Mouse (Mus musculus) liver, embryonic 15.5 days (tissue): ENCODE results near the gene Rbm17. TPM values are rescaled to one million over a fixed set of nuclear protein-coding genes. Genes with fewer than 3 reads are reported as not detected.

Experiments
- ATAC-seq: fragments of 200-750 bp; cut with Nextera tagmentation; 2 replicates; pipeline ENCODE4 v1.8.0; 2017; ENCODE audit warnings: moderate number of reproducible peaks, mild to moderate bottlenecking, moderate library complexity; ENCODE audit not compliant: insufficient read depth
- H3K27ac ChIP-seq: fragments of 300-500 bp; sonication (generic); replicated peaks from 2 replicates; pipeline ENCODE4 v1.5.1; 2015; ENCODE audit warnings: mild to moderate bottlenecking, inconsistent platforms
- H3K27me3 ChIP-seq: fragments of 300-500 bp; sonication (generic); 2 replicates; pipeline ENCODE4 v1.6.1; 2015; ENCODE audit warnings: mild to moderate bottlenecking, inconsistent platforms
- H3K36me3 ChIP-seq: fragments of 300-500 bp; sonication (generic); replicated peaks from 2 replicates; pipeline ENCODE4 v1.6.1; 2015; ENCODE audit warnings: moderate library complexity, mild to moderate bottlenecking, inconsistent platforms
- H3K4me1 ChIP-seq: fragments of 300-500 bp; sonication (generic); replicated peaks from 2 replicates; pipeline ENCODE4 v1.6.1; 2015; ENCODE audit warnings: inconsistent platforms
- H3K4me2 ChIP-seq: fragments of 300-500 bp; sonication (generic); 2 replicates; pipeline ENCODE4 v1.6.1; 2015; ENCODE audit warnings: moderate library complexity, mild to moderate bottlenecking, inconsistent platforms
- H3K4me3 ChIP-seq: fragments of 300-500 bp; sonication (generic); replicated peaks from 2 replicates; pipeline ENCODE4 v1.5.1; 2015; ENCODE audit warnings: mild to moderate bottlenecking, inconsistent platforms
- H3K9ac ChIP-seq: fragments of 300-500 bp; sonication (generic); 2 replicates; pipeline ENCODE4 v1.6.1; 2015; ENCODE audit warnings: moderate library complexity, mild to moderate bottlenecking, inconsistent platforms
- H3K9me3 ChIP-seq: fragments of 300-500 bp; sonication (generic); replicated peaks from 2 replicates; pipeline ENCODE4 v1.6.1; 2016; ENCODE audit warnings: inconsistent platforms
- WGBS: fragments of 180-500 bp; shearing (Covaris S2); methylation state at CpG from one replicate; pipeline ENCODE4 v1.1.7; 2015; ENCODE audit warnings: mixed read lengths; ENCODE audit not compliant: insufficient replicate concordance; 5-methylcytosine and 5-hydroxymethylcytosine counted together
- polyA plus RNA-seq: library from polyadenylated mRNA; unstranded; fragments of >200 nt; fragmentation: Nextera tagmentation; extraction: Ambion mirVana; gene quantifications from 2 replicates; pipeline ENCODE4 v1.2.1, GENCODE M21; 2015

Gene Rbm17
- 49.8 and 52.4 TPM in 2 replicates for polyA plus RNA-seq

- Histone ChIP-seq H3K4me1 (peaks cover 13% of the 10 kb centered on the region), H3K9me3 (no peaks in the 10 kb centered on the region), H3K36me3 (peaks cover 13% of the 10 kb centered on the region), H3K4me2 (peak within 1 kb of the TSS; percentile 74), H3K27ac (peak within 1 kb of the TSS; percentile 68), H3K9ac (peak within 1 kb of the TSS; percentile 93), H3K4me3 (peak within 1 kb of the TSS; percentile 95), H3K27me3 (no peaks in the 10 kb centered on the region)
- 66% methylated on average over 5 of the region's 5 CpGs for WGBS
- no peak for ATAC-seq
Observed at GRCm38 (mm10) chr2:11604053-11604452, at the start of gene Rbm17. Rbm17 (minus strand) TSS chr2:11604153.

- Histone ChIP-seq H3K4me2 (no peak overlapping the region), H3K27ac (no peak overlapping the region), H3K36me3 (no peaks in the 10 kb centered on the region), H3K27me3 (no peaks in the 10 kb centered on the region), H3K9me3 (no peaks in the 10 kb centered on the region), H3K4me1 (no peaks in the 10 kb centered on the region), H3K4me3 (no peak overlapping the region), H3K9ac (no peak overlapping the region)
- whole genome bisulfite sequencing: 20% methylated on average over 6 of the region's 6 CpGs
- no peak for ATAC-seq
Observed at GRCm38 (mm10) chr2:11653330-11653729, 49.4 kb upstream of the Rbm17 start.

- H3K4me2 ChIP-seq: no peak overlapping the region
- no peaks in the 10 kb centered on the region for H3K36me3 ChIP-seq
- no peaks in the 10 kb centered on the region for H3K4me1 ChIP-seq
- 22% methylated on average over 2 of the region's 2 CpGs for WGBS
- no peak overlapping the region for H3K27ac ChIP-seq
- H3K9ac ChIP-seq: no peak overlapping the region
- no peak for ATAC-seq
- no peaks in the 10 kb centered on the region for H3K9me3 ChIP-seq
- H3K4me3 ChIP-seq: no peak overlapping the region
- no peaks in the 10 kb centered on the region for H3K27me3 ChIP-seq
Observed at GRCm38 (mm10) chr2:11652780-11653179, 48.8 kb upstream of the Rbm17 start.

DNA sequence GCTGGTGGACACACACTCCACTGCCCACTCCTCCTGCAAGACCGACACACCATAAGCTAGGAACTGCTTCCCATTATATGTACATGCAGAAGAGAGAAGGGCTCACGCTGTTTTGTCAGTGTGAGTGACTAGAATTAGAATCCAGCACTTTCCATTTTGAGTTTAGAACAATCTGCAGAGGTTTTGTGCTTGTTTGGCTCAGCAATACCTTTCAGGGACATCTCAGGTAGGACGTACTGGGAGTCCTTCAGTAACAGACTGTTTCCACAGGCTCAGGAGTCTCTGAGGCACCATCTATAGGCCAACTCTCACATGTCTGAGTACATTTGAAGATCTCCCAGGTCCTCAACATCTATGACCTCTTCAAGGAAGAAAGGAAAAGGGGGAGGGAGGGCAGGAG, 48.2 kb upstream of the Rbm17 start:
- no peaks in the 10 kb centered on the region for H3K36me3 ChIP-seq
- 60% methylated on average over 3 of the region's 3 CpGs for WGBS
- H3K27ac ChIP-seq: no peak overlapping the region
- H3K4me2 ChIP-seq: no peak overlapping the region
- H3K27me3 ChIP-seq: no peaks in the 10 kb centered on the region
- ATAC-seq: no peak
- H3K4me1 ChIP-seq: no peaks in the 10 kb centered on the region
- no peaks in the 10 kb centered on the region for H3K9me3 ChIP-seq
- H3K4me3 ChIP-seq: no peak overlapping the region
- H3K9ac ChIP-seq: no peak overlapping the region

DNA sequence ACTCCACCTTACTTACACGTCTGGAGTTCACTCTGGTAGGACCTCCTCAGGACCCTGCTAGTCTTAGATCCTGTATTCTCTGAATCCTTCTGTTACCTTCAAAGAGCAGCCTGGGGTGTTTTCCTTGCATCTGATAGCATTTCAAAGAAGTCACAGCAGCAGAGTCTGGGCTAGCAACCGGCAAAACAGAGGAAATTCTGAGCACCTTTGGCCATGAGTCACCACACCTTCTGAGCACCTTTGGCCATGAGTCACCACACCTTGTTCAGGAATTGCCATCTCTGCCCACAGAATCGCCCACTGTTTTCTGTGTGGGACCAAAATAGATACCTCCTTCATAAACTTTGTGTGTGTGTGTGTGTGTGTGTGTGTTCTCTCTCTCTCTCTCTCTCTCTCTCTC, 47.5 kb upstream of the Rbm17 start:
- no peak for ATAC-seq
- WGBS: 41% methylated on average over 3 of the region's 3 CpGs
- no peak overlapping the region for H3K27ac ChIP-seq

DNA sequence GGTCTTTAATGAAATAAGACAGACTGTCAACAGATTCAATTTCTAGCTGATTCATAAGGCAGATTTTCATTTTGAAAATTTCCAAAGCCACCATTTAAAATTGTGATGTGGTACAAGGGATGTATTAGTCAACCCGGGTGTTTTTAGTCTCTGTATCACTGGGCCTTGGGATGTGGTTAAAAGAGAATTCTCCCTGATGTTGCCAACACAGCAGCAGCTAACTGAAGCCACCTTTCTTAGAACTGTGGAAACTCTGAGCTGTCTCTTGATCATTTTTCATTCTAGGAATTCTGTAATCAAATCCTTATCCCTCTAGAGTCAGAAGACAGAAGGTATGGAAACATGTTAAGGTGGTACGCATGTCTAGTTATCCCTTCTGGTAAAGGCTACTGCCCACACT, 41.3 kb upstream of the Rbm17 start:
- Histone ChIP-seq H3K9me3 (no peaks in the 10 kb centered on the region), H3K27me3 (no peaks in the 10 kb centered on the region), H3K36me3 (no peaks in the 10 kb centered on the region), H3K4me1 (no peaks in the 10 kb centered on the region), H3K4me3 (no peak overlapping the region), H3K9ac (no peak overlapping the region), H3K27ac (no peak overlapping the region), H3K4me2 (no peak overlapping the region)
- 62% methylated on average over 2 of the region's 2 CpGs for WGBS
- no peak for ATAC-seq

More for the DNA sequence above, 47.5 kb upstream of the Rbm17 start:
- Histone ChIP-seq H3K4me2 (no peak overlapping the region), H3K36me3 (no peaks in the 10 kb centered on the region), H3K9me3 (no peaks in the 10 kb centered on the region), H3K4me1 (no peaks in the 10 kb centered on the region), H3K4me3 (no peak overlapping the region), H3K27me3 (no peaks in the 10 kb centered on the region), H3K9ac (no peak overlapping the region)

DNA sequence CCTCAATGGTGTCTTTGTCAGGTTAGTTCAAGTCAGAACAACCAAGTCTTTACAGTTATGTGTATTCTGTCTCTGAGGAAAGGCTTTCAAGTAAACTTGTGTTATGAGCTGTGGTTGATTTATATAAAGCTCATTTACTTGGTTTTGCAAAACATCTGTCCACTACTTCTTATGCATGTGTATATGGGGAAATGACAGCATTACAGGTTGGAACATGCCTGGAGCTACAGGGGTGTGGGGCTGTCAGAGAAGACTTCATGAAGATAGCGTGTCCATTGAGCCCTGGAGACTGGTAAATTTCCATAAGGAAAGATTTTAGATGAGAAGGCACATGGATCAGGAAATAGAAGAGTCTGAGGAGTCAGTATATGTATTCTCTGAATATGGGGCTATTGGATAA, 40.1 kb upstream of the Rbm17 start:
- Histone ChIP-seq H3K27me3 (no peaks in the 10 kb centered on the region), H3K36me3 (no peaks in the 10 kb centered on the region), H3K4me3 (no peak overlapping the region), H3K9me3 (no peaks in the 10 kb centered on the region), H3K9ac (no peak overlapping the region), H3K27ac (no peak overlapping the region), H3K4me2 (no peak overlapping the region), H3K4me1 (no peaks in the 10 kb centered on the region)
- 53% methylated on average over 1 of the region's 1 CpGs for WGBS
- no peak for ATAC-seq

- Histone ChIP-seq H3K4me2 (no peak within 1 kb of the TSS), H3K27ac (no peak within 1 kb of the TSS), H3K9me3 (no peaks in the 10 kb centered on the region), H3K4me1 (no peaks in the 10 kb centered on the region), H3K9ac (no peak within 1 kb of the TSS), H3K36me3 (no peaks in the 10 kb centered on the region), H3K4me3 (no peak within 1 kb of the TSS), H3K27me3 (no peaks in the 10 kb centered on the region)
- WGBS: 69% methylated on average over 3 of the region's 3 CpGs
- ATAC-seq: no peak
Observed at GRCm38 (mm10) chr2:11642451-11642941, 38.5 kb upstream of the Rbm17 start, which contains the start of gene Il2ra. Il2ra (plus strand) TSS chr2:11642807.

DNA sequence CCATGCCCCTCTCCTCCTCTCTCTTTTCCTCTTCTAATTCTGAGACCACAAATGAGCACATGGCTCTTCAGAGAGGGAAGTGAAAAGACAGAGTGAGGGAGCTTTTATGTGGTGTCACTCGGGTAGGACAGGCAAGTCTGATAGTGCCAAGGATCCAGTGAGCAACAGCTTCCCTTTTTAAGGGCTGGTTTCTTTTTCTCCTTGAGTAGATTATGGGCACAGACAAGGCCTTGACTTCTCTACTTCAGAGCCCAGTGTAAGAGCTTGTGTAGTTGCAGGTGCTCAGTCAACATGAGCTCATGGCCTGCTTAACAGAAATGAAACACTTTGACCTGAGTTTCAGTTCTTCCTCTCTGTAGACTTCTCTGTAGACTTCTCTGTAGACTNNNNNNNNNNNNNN, 33.2 kb upstream of the Rbm17 start:
- H3K9ac ChIP-seq: no peak overlapping the region
- 9% methylated on average over 1 of the region's 1 CpGs for WGBS
- no peaks in the 10 kb centered on the region for H3K9me3 ChIP-seq
- H3K4me2 ChIP-seq: no peak overlapping the region
- no peak overlapping the region for H3K4me3 ChIP-seq
- no peaks in the 10 kb centered on the region for H3K36me3 ChIP-seq
- no peaks in the 10 kb centered on the region for H3K4me1 ChIP-seq
- no peak for ATAC-seq
- no peak overlapping the region for H3K27ac ChIP-seq
- no peaks in the 10 kb centered on the region for H3K27me3 ChIP-seq

DNA sequence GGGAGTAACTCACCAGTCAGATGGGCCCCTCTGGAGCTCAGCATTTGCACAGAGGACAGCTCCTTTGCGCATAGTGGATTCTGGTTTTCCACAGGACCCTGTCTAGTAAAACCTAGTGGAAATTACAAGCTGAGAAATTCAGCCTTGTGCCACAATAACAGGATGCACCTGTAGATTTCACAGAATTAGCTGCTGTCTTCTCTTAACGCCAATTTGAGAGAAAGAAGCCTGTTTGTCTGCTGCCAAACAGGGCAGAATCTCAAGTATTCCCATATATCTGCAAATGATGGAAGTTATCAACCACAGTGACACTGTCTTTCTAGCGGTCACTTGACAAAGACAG, 32.2 kb upstream of the Rbm17 start:
- H3K9ac ChIP-seq: no peak overlapping the region
- ATAC-seq: no peak
- H3K4me3 ChIP-seq: no peak overlapping the region
- H3K4me2 ChIP-seq: no peak overlapping the region
- H3K27ac ChIP-seq: no peak overlapping the region
- H3K36me3 ChIP-seq: no peaks in the 10 kb centered on the region
- no peaks in the 10 kb centered on the region for H3K4me1 ChIP-seq
- no peaks in the 10 kb centered on the region for H3K27me3 ChIP-seq
- H3K9me3 ChIP-seq: no peaks in the 10 kb centered on the region
- WGBS: 62% methylated on average over 3 of the region's 3 CpGs

DNA sequence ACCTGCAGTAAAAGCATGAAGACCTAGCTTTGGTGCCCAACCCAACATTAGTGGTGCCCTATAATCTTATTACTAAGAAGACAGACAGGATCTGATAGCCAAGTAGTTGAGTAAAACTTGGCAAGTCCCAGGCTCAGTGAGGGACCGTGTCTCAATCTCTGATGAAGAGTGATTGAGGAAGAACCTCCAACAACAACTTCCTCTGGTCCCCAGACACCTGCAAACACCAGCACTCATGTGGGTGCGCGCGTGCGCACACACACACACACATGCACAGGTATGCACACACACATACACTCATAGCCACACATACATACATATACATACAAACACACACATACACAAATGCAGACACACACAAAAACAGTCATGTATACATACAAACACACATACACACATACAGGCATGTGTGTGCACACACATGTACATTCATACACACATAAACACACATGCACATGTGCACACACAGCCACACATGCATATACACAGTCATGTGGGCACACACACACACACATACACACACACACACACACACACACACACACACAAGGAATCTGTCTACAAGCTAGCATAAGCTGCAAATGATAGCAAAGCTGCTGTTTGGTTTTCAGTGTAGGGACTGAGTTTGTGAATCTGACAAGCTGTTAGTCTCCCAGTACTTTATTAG, 31.7 kb upstream of the Rbm17 start:
- no peaks in the 10 kb centered on the region for H3K36me3 ChIP-seq

GRCm38 (mm10) chr2:11635035-11635434, 31.1 kb upstream of the Rbm17 start:
- H3K36me3 ChIP-seq: no peaks in the 10 kb centered on the region
- H3K4me2 ChIP-seq: no peak overlapping the region
- no peak overlapping the region for H3K9ac ChIP-seq
- no peaks in the 10 kb centered on the region for H3K9me3 ChIP-seq
- no peak for ATAC-seq
- no peak overlapping the region for H3K27ac ChIP-seq
- no peak overlapping the region for H3K4me3 ChIP-seq
- no peaks in the 10 kb centered on the region for H3K27me3 ChIP-seq
- 66% methylated on average over 6 of the region's 6 CpGs for WGBS
- H3K4me1 ChIP-seq: no peaks in the 10 kb centered on the region

More for the DNA sequence above, 31.7 kb upstream of the Rbm17 start:
- no peak overlapping the region for H3K27ac ChIP-seq
- no peaks in the 10 kb centered on the region for H3K4me1 ChIP-seq
- no peaks in the 10 kb centered on the region for H3K27me3 ChIP-seq
- WGBS: 76% methylated on average over 5 of the region's 5 CpGs
- ATAC-seq: no peak
- H3K9me3 ChIP-seq: no peaks in the 10 kb centered on the region
- no peak overlapping the region for H3K9ac ChIP-seq
- H3K4me2 ChIP-seq: no peak overlapping the region
- H3K4me3 ChIP-seq: no peak overlapping the region
